Mouse (Mus musculus): ENCODE measurements around the gene Ap1g1.

DNA sequence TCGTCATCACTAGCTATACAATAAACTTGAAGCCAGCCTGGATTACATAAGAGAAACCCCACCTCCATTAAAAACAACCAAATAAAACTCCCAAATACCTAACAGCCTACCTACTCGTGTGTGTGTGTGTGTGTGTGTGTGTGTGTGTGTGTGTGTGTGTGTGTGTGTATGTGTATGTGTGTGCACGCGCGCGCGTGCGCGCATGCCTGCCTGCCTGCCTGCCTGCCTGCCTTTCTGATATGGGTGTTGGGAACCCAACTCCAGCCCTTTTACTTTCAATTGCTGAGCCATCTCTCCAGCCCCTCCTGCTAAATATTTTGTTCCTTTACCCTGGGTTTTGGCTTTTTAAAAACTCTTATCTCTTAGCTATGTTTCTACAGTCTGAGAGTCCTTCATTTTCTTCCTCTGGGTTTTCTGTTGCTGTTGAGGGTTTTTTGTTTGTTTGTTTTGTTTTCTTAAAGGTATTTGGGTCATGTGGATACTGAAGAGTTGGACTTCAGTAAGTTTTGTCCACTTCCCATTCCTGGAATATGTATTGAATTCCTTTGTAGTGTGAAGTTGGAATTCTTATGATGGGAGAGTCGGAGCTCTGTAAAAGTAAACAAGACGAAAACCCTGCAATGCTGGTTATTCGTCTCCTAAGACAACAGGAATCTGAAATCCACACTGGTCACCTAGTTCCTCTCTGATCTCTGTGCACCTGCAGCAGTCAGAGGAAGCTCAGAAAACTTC is 30.7 kb upstream of the Ap1g1 start:
- no peak for TF ChIP-seq CTCF (conservative IDR thresholded peaks at IDR 0.05; ENCODE audit: low read length)
- TF ChIP-seq NANOG (IDR thresholded peaks at IDR 0.05; ENCODE audit: borderline replicate concordance, low read length), result no peak
- no peak for TF ChIP-seq POU5F1 (IDR thresholded peaks at IDR 0.05; ENCODE audit: borderline replicate concordance, low read length)

Data from E14TG2a.4 (cell line).